Mouse (Mus musculus) activated CD4-positive, CD25-positive, alpha-beta regulatory T cell (primary cell): ENCODE data around the gene Tead2. TPM values are rescaled to one million over a fixed set of nuclear protein-coding genes. Genes with fewer than 3 reads are reported as not detected.

Experiments used
- polyA plus RNA-seq, 2 experiments: library from polyadenylated mRNA; unstranded; fragments of 100-300 nt; shearing (Covaris generic); gene quantifications; one replicate each; pipeline ENCODE4 v1.2.1; 2017

Tead2 gene
- polyA plus RNA-seq = 1 to 10 TPM; 2.6 to 4.0 TPM

GRCm38 (mm10) chr7:45215673-45216441 is at the start of gene Tead2:
TSS of gene Tead2 (plus strand) at chr7:45215753.

DNA sequence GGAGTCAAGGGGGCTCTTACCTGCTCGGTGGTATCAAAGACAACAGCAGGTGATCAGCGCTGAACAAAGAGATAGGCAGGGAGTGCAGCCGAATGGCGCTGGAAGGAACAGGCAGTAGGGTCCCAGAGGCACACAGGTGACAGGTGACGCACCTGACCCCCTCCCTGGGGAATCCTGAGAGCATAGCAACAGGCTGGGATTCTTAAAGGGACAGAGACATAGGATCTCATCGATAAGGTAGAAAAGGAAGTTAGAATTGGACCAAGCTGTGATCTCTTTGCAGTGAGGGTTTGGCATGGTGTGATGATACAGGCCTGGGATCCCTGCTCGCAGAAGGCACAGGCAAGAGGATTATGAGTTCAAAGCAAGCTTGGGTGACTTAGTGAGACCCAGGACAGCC is 36.1 kb upstream of the Tead2 start, which contains the start of gene Gfy:
Gene Gfy (minus strand): TSS at position 101 of the 400 bp plus-strand sequence.

GRCm38 (mm10) chr7:45180896-45181477 is 34.6 kb upstream of the Tead2 start, which contains the start of gene Pth2:
TSS of gene Pth2 (plus strand) at chr7:45180995.

DNA sequence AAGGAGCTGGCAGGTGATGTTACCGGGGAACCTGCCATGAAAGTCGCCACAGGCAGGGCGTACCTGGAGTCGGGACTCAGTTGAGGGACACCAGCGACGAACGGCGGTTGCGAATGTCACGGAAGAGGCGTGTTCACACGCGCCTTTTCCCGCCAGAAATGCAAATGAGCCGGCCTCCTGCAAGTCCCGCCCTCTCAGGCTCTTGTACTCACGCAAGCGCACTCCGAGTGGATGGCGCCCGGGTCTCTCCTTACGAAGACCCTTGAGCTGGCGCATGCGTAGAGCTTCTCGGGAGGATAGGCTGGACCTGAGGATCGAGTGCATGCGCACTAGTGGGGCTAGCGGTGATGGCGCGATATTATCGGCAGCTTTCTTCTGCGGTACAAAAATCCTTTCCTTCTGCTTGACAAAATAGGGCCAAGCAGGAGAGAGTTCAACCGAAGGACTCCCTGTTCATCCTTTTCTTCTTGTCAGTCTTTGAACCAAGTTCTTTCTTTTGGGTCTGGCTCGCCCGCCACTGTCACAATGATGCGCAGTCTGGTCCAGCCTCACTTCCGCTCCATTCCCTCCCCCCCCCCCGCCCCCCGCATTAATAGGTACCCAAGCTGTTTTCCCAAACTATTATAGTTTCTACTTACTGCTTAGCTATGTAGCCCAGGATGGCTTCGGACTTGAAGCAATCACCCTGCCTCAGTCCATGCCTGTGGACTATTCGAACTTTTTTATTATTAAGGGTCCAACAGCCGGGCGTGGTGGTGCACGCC is 11.0 kb upstream of the Tead2 start, which contains the start of gene Ccdc155:
Gene Ccdc155 (minus strand): TSS at position 513 of the 764 bp plus-strand sequence.

DNA sequence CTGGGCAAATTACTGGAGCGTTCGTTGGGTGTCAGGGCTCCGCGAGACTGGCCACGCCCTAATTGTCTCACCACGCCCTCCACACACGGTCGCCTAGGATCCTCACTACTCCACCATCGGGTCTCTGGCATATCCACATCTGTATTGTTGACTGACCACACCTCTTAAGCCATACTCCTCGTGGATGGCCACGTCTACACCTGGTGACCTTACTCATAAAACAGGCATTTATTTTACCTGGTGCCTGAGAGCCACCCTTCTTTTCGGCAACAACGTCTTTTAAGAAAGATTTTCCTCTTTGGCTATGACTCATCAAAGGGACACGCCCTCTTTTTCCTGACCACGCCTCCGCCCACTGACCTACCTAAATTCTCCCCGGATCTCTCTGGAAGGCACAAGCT is 3.7 kb upstream of the Tead2 start, which contains the start of gene Dkkl1:
Gene Dkkl1 (minus strand): TSS at position 297 of the 401 bp plus-strand sequence.

DNA sequence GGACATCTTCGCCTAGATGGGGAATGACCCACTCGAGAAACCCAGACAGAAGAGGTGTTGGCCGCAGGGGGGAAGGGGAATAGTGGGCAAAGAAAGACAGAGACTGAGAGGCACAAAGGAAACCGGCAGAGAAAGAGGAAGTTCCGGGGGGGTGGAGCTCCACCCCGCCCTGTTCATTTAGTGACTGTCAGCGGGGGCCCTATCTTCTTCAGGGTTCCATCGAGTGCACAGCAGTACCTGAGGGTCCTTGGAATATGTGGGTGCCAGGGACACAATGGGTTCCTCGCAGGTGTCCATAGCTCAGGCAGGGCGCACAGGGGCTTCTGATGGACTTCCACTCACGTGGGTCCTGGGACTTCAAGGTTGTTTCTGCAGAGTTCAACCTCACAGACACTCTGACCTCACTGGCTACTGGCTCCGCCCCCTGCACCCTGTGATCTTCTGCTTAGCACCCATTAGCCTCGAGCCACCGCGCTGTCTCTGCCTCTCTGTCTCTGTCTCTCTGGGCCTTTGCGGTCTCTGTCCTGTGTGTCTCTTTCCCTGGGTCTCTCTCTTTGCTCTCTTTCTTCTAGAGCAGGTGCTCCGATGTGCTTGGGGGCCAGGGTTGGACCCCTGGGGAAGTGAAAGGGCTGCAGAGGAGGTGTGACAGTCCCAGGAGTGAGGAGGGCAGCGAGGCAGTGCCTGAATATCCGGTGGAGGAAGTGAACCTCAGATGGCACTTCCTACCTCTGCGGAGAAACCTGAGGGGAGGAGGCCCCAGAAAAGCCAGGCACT is 23.4 kb downstream of the Tead2 start, which contains the start of gene Cd37:
Gene Cd37 (minus strand): TSS at position 393 of the 774 bp plus-strand sequence.

DNA sequence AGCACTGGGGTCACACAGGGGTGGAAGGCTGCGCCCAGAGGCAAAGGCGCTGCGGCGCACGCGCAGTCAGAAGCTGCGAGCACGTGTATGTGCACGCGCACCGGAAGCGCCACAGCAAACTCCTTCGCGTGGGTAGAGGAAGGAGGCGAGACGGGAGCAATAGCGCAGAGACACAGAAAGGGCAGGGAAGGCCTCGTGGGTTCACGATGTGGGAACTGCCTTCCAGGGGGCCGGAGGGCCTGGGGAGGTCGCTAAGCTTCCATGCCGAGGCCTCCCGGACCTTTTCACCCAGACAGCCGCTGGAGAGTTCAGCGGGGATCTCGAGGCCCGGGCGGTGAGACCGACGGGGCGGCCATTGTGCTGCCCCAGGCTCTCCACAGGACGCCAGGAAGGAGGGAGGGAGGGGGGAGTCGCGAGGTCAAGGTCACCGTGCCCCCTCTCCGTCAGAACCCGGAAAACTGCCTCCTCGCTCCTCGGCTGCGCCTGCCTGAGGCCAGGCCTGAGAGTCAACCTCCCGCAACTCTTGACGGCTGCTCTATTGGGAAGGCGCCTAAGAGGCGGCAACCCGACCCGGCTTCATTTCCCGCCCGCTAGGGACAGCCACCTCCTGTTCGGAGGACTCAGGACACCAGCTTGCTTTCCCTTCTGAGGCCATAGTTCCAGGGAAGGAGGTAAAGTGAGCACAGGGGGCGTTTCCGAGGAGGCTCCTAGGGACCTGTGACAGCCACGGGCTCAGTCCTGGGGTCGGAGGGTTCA is 25.3 kb downstream of the Tead2 start, which contains the start of gene Slc6a16:
Gene Slc6a16 (plus strand): TSS at position 453 of the 756 bp plus-strand sequence.

GRCm38 (mm10) chr7:45277136-45277760 is 61.7 kb downstream of the Tead2 start, which contains the start of gene Slc6a21:
TSS of gene Slc6a21 (plus strand) at chr7:45277513.

Other genes starting within 250 kb of the Tead2 start
- gene Cpt1c, start 240.9 kb upstream of the Tead2 start, polyA plus RNA-seq = under 1 TPM; 0.28 to 0.44 TPM
- gene Prmt1, start 229.2 kb upstream of the Tead2 start, polyA plus RNA-seq = 100 to 1,000 TPM; 138 to 219 TPM
- 100 to 1,000 TPM; 173 to 194 TPM for gene Irf3, start 218.1 kb upstream of the Tead2 start, polyA plus RNA-seq
- 10 to 100 TPM; 24.3 to 26.9 TPM for gene Bcl2l12, start 217.0 kb upstream of the Tead2 start, polyA plus RNA-seq
- 10 to 100 TPM; 30.1 to 38.3 TPM for gene Scaf1, start 199.4 kb upstream of the Tead2 start, polyA plus RNA-seq
- gene Rras, start 197.8 kb upstream of the Tead2 start, polyA plus RNA-seq = 10 to 100 TPM; 21.5 to 34.7 TPM
- 1 to 10 TPM; 3.3 to 6.1 TPM for gene Prr12, start 162.9 kb upstream of the Tead2 start, polyA plus RNA-seq
- 100 to 1,000 TPM; 130 to 137 TPM for gene Nosip, start 153.3 kb upstream of the Tead2 start, polyA plus RNA-seq
- gene Prrg2, start 153.1 kb upstream of the Tead2 start, polyA plus RNA-seq = 1 to 10 TPM; 1.9 to 2.7 TPM
- gene Rcn3, start 123.5 kb upstream of the Tead2 start, polyA plus RNA-seq = 10 to 100 TPM in 1 of 2 experiments, 1 to 10 TPM in 1; 5.2 to 16.8 TPM
- 10 to 100 TPM in 1 of 2 experiments, 1 to 10 TPM in 1; 1.6 to 18.5 TPM for gene Fcgrt, start 111.9 kb upstream of the Tead2 start, polyA plus RNA-seq
- 1,000 to 10,000 TPM; 2,309 to 3,648 TPM for gene Rps11, start 91.3 kb upstream of the Tead2 start, polyA plus RNA-seq
- 1,000 to 10,000 TPM; 2,307 to 3,859 TPM for gene Rpl13a, start 87.0 kb upstream of the Tead2 start, polyA plus RNA-seq
- gene Gm45713, start 79.5 kb upstream of the Tead2 start, polyA plus RNA-seq = not detected
- 100 to 1,000 TPM; 263 to 410 TPM for gene Flt3l, start 79.3 kb upstream of the Tead2 start, polyA plus RNA-seq
- gene Pih1d1, start 61.5 kb upstream of the Tead2 start, polyA plus RNA-seq = 10 to 100 TPM; 57.0 to 66.8 TPM
- 10 to 100 TPM; 41.4 to 60.4 TPM for gene Aldh16a1, start 61.2 kb upstream of the Tead2 start, polyA plus RNA-seq
- gene Slc17a7, start 51.8 kb upstream of the Tead2 start, polyA plus RNA-seq = under 1 TPM; 0.45 to 0.72 TPM
- not detected for gene Gfy, start 36.2 kb upstream of the Tead2 start, polyA plus RNA-seq
- gene Pth2, start 34.8 kb upstream of the Tead2 start, polyA plus RNA-seq = not detected
- gene Ccdc155, start 10.9 kb upstream of the Tead2 start, polyA plus RNA-seq = under 1 TPM; 0.07 to 0.10 TPM
- gene Dkkl1, start 3.6 kb upstream of the Tead2 start, polyA plus RNA-seq = 10 to 100 TPM in 1 of 2 experiments, 1 to 10 TPM in 1; 9.8 to 26.8 TPM
- 100 to 1,000 TPM; 461 to 714 TPM for gene Cd37, start 23.4 kb downstream of the Tead2 start, polyA plus RNA-seq
- under 1 TPM in 1 of 2 experiments, not detected in 1; 0.20 TPM for gene Slc6a16, start 25.3 kb downstream of the Tead2 start, polyA plus RNA-seq
- under 1 TPM in 1 of 2 experiments, not detected in 1; 0.28 TPM for gene Slc6a21, start 61.8 kb downstream of the Tead2 start, polyA plus RNA-seq
- gene Trpm4, start 118.0 kb downstream of the Tead2 start, polyA plus RNA-seq = 10 to 100 TPM; 12.2 to 16.1 TPM
- not detected for gene Hrc, start 119.5 kb downstream of the Tead2 start, polyA plus RNA-seq
- gene Ppfia3, start 151.3 kb downstream of the Tead2 start, polyA plus RNA-seq = under 1 TPM; 0.12 to 0.16 TPM
- gene Lin7b, start 154.8 kb downstream of the Tead2 start, polyA plus RNA-seq = under 1 TPM in 1 of 2 experiments, not detected in 1; 0.35 TPM
- gene Snrnp70, start 180.0 kb downstream of the Tead2 start, polyA plus RNA-seq = 100 to 1,000 TPM; 204 to 218 TPM
- not detected for gene Kcna7, start 189.9 kb downstream of the Tead2 start, polyA plus RNA-seq
- gene Ntf5, start 197.9 kb downstream of the Tead2 start, polyA plus RNA-seq = 1 to 10 TPM; 1.2 to 1.4 TPM
- not detected for gene Lhb, start 205.1 kb downstream of the Tead2 start, polyA plus RNA-seq
- gene Gys1, start 219.1 kb downstream of the Tead2 start, polyA plus RNA-seq = 10 to 100 TPM in 1 of 2 experiments, 1 to 10 TPM in 1; 6.3 to 11.1 TPM
- gene Ruvbl2, start 222.3 kb downstream of the Tead2 start, polyA plus RNA-seq = 10 to 100 TPM; 52.7 to 55.4 TPM
- gene Ftl1, start 244.1 kb downstream of the Tead2 start, polyA plus RNA-seq = 1,000 to 10,000 TPM; 1,818 to 2,133 TPM